Mouse (Mus musculus): Measurements from ENCODE around the gene Vmn1r52.
"Not testable (repeated sequence)": the region's sequence is repeated elsewhere in the genome, so short reads cannot be mapped to it uniquely, and the experiment has no call there.

The Vmn1r52 gene

GRCm38 (mm10) chr6:90174508-90174907, at the start of gene Vmn1r52:
TSS of gene Vmn1r52 (plus strand) at chr6:90174808.
- no peak for DNase-seq (ENCODE audit: inconsistent age in 2 of 2, low spot score in 1 of 2)

GRCm38 (mm10) chr6:90160139-90160538, 14.5 kb upstream of the Vmn1r52 start:
- DNase-seq (ENCODE audit: inconsistent age in 2 of 2, low spot score in 1 of 2): no peak

- DNase-seq (ENCODE audit: inconsistent age in 2 of 2, low spot score in 1 of 2): not testable (repeated sequence)
Observed at GRCm38 (mm10) chr6:90202493-90202892, 27.9 kb downstream of the Vmn1r52 start, which contains the start of gene V1ra8. TSS of gene V1ra8 (plus strand) at chr6:90202793.

- no peak for DNase-seq (ENCODE audit: inconsistent age in 2 of 2, low spot score in 1 of 2)
Observed at GRCm38 (mm10) chr6:90224338-90224737, 49.7 kb downstream of the Vmn1r52 start, which contains the start of gene Vmn1r53. TSS of gene Vmn1r53 (minus strand) at chr6:90224438.

Data from adrenal gland, adult (tissue).